19 mouse cellular contexts compared by ENCODE assay signal in the genomic region with DNA sequence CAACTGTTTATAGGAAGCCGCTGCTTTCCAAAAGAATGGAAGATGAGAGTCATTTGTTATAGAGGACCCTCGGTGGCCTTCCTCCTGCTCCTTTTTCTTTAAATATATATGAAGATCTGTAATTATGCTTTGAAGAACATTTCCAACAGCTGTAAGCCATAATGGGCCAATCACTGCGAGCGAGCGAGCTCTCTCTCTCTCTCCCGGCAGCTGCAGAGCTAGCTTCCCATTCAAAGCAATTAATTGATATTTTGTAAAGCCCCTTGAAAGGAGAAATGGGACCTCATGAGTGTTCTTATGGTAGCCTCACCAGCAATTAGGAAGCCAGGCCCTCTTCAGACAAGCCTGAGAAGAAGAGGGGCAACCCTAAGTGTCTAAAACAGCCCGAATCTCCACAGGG.
"Had no signal": no experiment of that assay in that cellular context is flagged by ENCODE, and none has a peak within 500 bp of the region (broad histone marks: within the 10 kb centered on the region; RNA-seq: fewer than 3 reads in every experiment).

No protein-coding gene starts in this region.

- ATAC-seq: liver, embryonic 12.5 days; midbrain, embryonic 13.5 days had no signal

- H3K4me1 ChIP-seq: liver, embryonic 12.5 days; liver, embryonic 15.5 days had no signal

- H3K9ac ChIP-seq: kidney, embryonic 15.5 days; liver, embryonic 12.5 days; liver, embryonic 15.5 days; midbrain, embryonic 13.5 days had no signal

- H3K36me3 ChIP-seq: kidney, embryonic 15.5 days; liver, embryonic 12.5 days; liver, embryonic 15.5 days; midbrain, embryonic 13.5 days had no signal

- H3K9me3 ChIP-seq: kidney, embryonic 15.5 days; liver, embryonic 12.5 days; liver, embryonic 15.5 days; midbrain, embryonic 13.5 days had no signal

- H3K4me3 ChIP-seq: kidney, embryonic 15.5 days; left cerebral cortex, adult 2 months; liver, embryonic 12.5 days; liver, embryonic 15.5 days; midbrain, embryonic 13.5 days had no signal

- DNase-seq: kidney, adult 8-10 months; kidney, postnatal 10 days; kidney, postnatal 36 days; layer of hippocampus, postnatal 36 days; lung, adult 18-20 months; lung, postnatal 14 days; right cerebral cortex, adult 18-20 months; right cerebral cortex, postnatal 14 days; right cerebral cortex, postnatal 4 days; thymus, adult 2 months; thymus, postnatal 14 days; thymus, postnatal 4 days had no signal

- H3K4me2 ChIP-seq: kidney, embryonic 15.5 days; liver, embryonic 12.5 days; liver, embryonic 15.5 days; midbrain, embryonic 13.5 days had no signal

- H3K27me3 ChIP-seq: liver, embryonic 12.5 days; liver, embryonic 15.5 days; midbrain, embryonic 13.5 days had no signal

- H3K27ac ChIP-seq: kidney, embryonic 15.5 days; left cerebral cortex, adult 2 months; liver, embryonic 12.5 days; liver, embryonic 15.5 days; macrophage; midbrain, embryonic 13.5 days; stomach, postnatal 0 days had no signal
